Mouse (Mus musculus): ENCODE results near the gene Uhrf1bp1l.
"Not testable (repeated sequence)": the region's sequence is repeated elsewhere in the genome, so short reads cannot be mapped to it uniquely, and the experiment has no call there.

Uhrf1bp1l gene

DNA sequence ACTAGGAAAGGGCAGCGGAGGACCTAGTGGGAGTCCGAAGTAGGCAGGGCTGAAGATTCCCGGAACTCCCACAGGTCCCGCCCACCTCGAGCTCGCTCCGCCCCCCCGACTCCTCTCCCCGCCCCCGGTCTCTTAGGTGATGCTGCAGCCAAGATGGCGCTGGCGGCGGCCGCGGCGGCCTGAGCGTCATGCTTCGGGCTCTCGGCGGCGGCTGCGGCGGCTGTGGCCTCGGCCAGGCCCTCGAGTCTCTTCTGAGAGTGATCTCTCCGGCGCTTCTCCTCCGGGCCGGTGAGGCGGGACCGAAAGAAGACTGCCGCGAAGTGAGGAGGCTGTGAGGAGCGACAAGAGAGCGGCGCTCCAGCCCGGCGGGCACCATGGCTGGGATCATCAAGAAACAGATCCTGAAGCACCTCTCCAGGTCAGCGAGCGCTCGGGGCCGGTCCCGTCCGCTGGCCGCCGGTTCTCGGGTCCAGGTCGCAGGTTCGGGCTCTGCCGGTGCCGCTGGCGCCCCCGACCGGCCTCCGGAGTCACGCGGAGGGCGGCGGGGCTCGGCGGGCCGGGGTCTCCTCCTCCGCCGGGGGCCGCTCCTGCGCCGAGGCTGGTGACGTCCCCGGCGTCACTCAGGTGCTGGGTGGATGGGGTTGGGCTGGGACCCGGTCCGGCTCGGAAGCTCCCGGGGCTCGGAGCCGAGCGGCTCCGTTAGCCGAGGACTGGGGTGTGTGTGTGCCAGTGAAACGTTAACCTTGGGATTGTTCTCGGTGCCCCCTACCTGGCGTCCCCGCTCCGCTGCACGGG lies at the start of gene Uhrf1bp1l:
Uhrf1bp1l (plus strand) TSS at position 121 of the 795 bp plus-strand sequence.
- Histone ChIP-seq H3K36me3 (ENCODE audit: insufficient read depth, low read length) (no peaks in the 10 kb centered on the region), H3K9me3 (ENCODE audit: low read length) (no peaks in the 10 kb centered on the region), H3K27me3 (ENCODE audit: insufficient read depth, low read length) (no peaks in the 10 kb centered on the region), H3K4me3 (replicated peaks; ENCODE audit: low read length) (peak within 1 kb of the TSS; percentile 97), H3K4me1 (replicated peaks; ENCODE audit: low read depth, low read length) (peaks cover 11% of the 10 kb centered on the region)
- TF ChIP-seq NANOG (IDR thresholded peaks at IDR 0.05; ENCODE audit: borderline replicate concordance, low read length) (no peak), POU5F1 (IDR thresholded peaks at IDR 0.05; ENCODE audit: borderline replicate concordance, low read length) (no peak), CTCF (conservative IDR thresholded peaks at IDR 0.05; ENCODE audit: low read length) (no peak)

DNA sequence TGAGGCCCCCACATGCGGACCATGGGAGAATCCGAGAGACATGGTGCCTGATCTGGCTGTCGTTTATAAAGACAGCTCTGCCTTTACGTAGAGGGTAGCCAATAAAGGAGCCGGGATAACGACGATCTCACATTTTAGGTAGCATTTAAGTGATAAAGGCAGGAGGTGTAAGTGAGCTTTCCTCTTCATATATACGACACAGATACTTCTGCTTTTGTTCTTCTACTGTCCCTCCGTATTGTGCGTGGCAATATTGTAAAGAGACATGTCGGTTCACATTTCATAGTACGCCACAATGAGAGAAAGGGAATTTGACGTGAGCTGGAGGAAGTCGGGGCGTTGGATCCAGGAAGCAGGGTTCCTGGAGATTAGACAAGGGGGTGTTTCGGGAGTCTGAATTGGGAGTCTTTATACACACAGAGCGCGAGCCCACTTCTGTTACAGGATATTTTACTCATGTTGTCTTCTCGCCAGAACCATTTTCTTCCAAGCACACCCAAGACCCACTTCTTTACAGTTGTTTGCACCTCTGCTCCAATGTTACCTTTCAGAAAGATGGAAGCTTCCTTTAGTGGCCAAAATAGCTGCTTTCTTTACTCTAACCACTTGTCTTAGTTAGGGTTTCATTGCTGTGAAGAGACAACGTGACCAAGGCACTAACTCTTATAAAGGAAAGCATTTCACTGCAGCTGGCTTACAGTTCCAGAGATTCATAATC lies 49.4 kb upstream of the Uhrf1bp1l start:
- H3K9me3 ChIP-seq (ENCODE audit: low read length) = no peaks in the 10 kb centered on the region
- H3K27me3 ChIP-seq (ENCODE audit: insufficient read depth, low read length) = no peaks in the 10 kb centered on the region
- no peak for TF ChIP-seq CTCF (conservative IDR thresholded peaks at IDR 0.05; ENCODE audit: low read length)
- TF ChIP-seq NANOG (IDR thresholded peaks at IDR 0.05; ENCODE audit: borderline replicate concordance, low read length) = no peak
- no peak for TF ChIP-seq POU5F1 (IDR thresholded peaks at IDR 0.05; ENCODE audit: borderline replicate concordance, low read length)
- H3K4me3 ChIP-seq (replicated peaks; ENCODE audit: low read length) = no peak overlapping the region
- H3K4me1 ChIP-seq (replicated peaks; ENCODE audit: low read depth, low read length) = no peaks in the 10 kb centered on the region
- no peaks in the 10 kb centered on the region for H3K36me3 ChIP-seq (ENCODE audit: insufficient read depth, low read length)

DNA sequence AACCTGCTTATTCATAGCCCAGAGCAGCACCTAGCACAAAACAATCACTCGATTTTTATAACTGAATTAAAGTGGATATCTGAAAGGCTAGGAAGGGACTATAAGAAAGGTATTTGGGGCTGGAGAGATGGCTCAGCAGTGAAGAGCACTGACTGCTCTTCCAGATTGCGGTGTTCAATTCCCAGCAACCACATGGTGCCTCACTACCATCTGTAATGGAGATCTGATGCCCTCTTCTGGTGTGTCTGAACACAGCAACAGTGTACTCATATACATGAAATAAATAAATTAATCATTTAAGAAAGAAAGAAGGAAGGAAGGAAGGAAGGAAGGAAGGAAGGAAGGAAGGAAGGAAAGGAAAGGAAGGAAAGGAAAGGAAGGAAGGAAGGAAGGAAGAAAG lies 48.5 kb upstream of the Uhrf1bp1l start:
- H3K36me3 ChIP-seq (ENCODE audit: insufficient read depth, low read length); H3K4me3 ChIP-seq (replicated peaks; ENCODE audit: low read length); H3K27me3 ChIP-seq (ENCODE audit: insufficient read depth, low read length); H3K4me1 ChIP-seq (replicated peaks; ENCODE audit: low read depth, low read length); H3K9me3 ChIP-seq (ENCODE audit: low read length): not testable (repeated sequence)

DNA sequence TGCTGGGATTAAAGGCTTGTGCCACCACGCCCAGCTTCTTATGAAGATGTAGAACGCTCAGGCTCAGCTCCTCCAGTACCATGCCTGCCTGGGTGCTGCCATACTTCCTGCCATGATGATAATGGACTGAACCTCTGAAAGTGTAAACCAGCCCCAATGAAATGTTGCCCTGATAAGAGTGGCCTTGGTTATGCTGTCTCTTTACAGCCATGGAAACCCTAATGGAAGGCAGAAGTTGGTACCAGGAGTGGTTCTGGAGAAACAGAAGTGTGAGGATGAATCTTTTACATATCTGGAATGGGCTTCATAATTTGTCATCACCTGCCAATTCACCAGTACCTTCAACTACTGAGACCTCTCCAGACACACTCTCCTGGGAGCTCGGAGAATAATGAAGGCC lies 46.8 kb upstream of the Uhrf1bp1l start:
- H3K9me3 ChIP-seq (ENCODE audit: low read length) = no peaks in the 10 kb centered on the region
- peaks cover 4% of the 10 kb centered on the region for H3K4me1 ChIP-seq (replicated peaks; ENCODE audit: low read depth, low read length)
- H3K4me3 ChIP-seq (replicated peaks; ENCODE audit: low read length) = no peak overlapping the region
- H3K36me3 ChIP-seq (ENCODE audit: insufficient read depth, low read length) = no peaks in the 10 kb centered on the region
- H3K27me3 ChIP-seq (ENCODE audit: insufficient read depth, low read length) = no peaks in the 10 kb centered on the region
- no peak for TF ChIP-seq NANOG (IDR thresholded peaks at IDR 0.05; ENCODE audit: borderline replicate concordance, low read length)
- TF ChIP-seq CTCF (conservative IDR thresholded peaks at IDR 0.05; ENCODE audit: low read length) = no peak
- TF ChIP-seq POU5F1 (IDR thresholded peaks at IDR 0.05; ENCODE audit: borderline replicate concordance, low read length) = no peak

DNA sequence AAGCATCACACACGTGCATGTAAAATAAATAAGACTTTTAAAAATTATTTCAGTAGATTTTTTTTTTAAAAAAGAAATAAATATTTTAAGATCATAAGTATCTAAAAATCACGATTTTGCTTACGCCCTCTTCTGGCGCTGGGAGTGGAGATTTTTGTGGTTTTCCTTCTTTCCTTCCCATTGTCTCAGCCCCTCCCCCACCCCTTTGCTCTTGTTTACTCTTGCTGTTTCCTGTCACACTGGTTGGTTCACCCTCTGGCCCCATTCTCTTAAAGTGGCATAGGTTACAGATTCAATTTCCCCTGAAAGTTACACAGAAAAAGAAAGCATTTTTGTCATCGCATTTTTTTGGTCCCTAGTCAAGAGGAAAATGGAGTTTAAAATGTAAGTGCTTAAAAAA lies 41.7 kb upstream of the Uhrf1bp1l start:
- H3K36me3 ChIP-seq (ENCODE audit: insufficient read depth, low read length) = no peaks in the 10 kb centered on the region
- H3K4me1 ChIP-seq (replicated peaks; ENCODE audit: low read depth, low read length) = peaks cover 13% of the 10 kb centered on the region
- H3K4me3 ChIP-seq (replicated peaks; ENCODE audit: low read length) = no peak overlapping the region
- H3K27me3 ChIP-seq (ENCODE audit: insufficient read depth, low read length) = no peaks in the 10 kb centered on the region
- no peaks in the 10 kb centered on the region for H3K9me3 ChIP-seq (ENCODE audit: low read length)
- TF ChIP-seq POU5F1 (IDR thresholded peaks at IDR 0.05; ENCODE audit: borderline replicate concordance, low read length) = no peak

DNA sequence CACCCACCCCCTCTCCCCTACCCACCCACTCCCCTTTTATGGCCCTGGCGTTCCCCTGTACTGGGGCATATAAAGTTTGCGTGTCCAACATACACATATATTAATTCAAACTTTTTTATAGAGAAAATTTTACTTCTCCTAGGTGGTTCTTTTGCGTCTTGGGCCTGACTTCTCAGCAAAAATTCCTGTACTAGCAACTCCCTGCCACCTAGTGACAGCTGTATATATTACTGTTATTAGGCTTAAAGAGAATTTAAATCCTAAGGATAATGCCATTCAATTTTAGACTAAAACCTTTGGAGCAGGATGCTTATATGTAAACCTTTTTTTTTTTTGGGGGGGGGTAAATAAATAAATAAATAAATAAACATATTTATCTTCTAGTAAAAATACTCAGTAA lies 37.4 kb upstream of the Uhrf1bp1l start:
- peaks cover 17% of the 10 kb centered on the region for H3K36me3 ChIP-seq (ENCODE audit: insufficient read depth, low read length)
- TF ChIP-seq NANOG (IDR thresholded peaks at IDR 0.05; ENCODE audit: borderline replicate concordance, low read length) (no peak), CTCF (conservative IDR thresholded peaks at IDR 0.05; ENCODE audit: low read length) (no peak), POU5F1 (IDR thresholded peaks at IDR 0.05; ENCODE audit: borderline replicate concordance, low read length) (no peak)
- H3K4me1 ChIP-seq (replicated peaks; ENCODE audit: low read depth, low read length) = peaks cover 27% of the 10 kb centered on the region
- no peak overlapping the region for H3K4me3 ChIP-seq (replicated peaks; ENCODE audit: low read length)
- no peaks in the 10 kb centered on the region for H3K27me3 ChIP-seq (ENCODE audit: insufficient read depth, low read length)
- H3K9me3 ChIP-seq (ENCODE audit: low read length) = no peaks in the 10 kb centered on the region

DNA sequence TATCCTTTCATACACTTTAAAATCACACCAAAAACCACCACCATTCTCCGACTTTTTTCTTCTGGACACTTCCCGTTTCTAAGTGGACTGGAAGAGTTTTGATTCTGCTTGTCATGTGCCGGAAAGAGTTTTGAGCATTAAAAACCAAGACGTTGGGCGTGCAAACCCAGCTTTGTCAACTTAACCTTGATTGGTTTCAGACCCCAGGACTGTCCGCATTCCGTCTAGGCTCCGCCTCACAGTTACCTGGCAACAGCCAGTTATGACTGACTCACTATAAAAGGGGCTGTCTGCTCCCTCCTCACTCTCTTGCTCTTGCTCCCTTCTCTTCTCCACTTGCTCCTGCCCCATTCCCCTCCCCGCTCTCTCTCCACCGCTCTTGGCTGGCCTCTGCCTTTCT lies 36.1 kb upstream of the Uhrf1bp1l start:
- H3K9me3 ChIP-seq (ENCODE audit: low read length) = no peaks in the 10 kb centered on the region
- no peaks in the 10 kb centered on the region for H3K27me3 ChIP-seq (ENCODE audit: insufficient read depth, low read length)
- H3K4me1 ChIP-seq (replicated peaks; ENCODE audit: low read depth, low read length) = peaks cover 16% of the 10 kb centered on the region
- TF ChIP-seq CTCF (conservative IDR thresholded peaks at IDR 0.05; ENCODE audit: low read length) (no peak), POU5F1 (IDR thresholded peaks at IDR 0.05; ENCODE audit: borderline replicate concordance, low read length) (no peak), NANOG (IDR thresholded peaks at IDR 0.05; ENCODE audit: borderline replicate concordance, low read length) (no peak)
- peaks cover 30% of the 10 kb centered on the region for H3K36me3 ChIP-seq (ENCODE audit: insufficient read depth, low read length)
- 0 out of 2 replicates have a peak overlapping the region, but pooled peaks have one; percentile 23 for H3K4me3 ChIP-seq (replicated peaks; ENCODE audit: low read length)

DNA sequence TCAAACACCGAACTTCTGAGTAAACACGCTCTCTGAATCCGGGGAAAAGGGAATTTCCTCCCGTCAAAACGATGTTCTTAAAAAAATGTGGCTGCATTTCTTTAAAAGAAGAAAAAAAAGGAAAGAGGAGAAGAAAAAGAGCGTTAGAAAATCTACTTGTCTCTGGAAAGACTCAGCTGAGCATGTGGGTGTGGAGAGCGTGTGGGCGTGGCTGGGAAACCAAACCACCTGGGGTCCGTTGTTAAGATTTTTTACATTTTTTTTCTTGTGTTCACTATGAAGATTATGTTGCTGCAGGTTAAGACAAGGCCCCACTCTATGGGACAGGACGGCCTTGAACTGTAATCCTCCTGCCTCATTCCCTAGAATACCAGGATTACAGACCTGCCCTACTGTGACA lies 29.9 kb upstream of the Uhrf1bp1l start:
- no peaks in the 10 kb centered on the region for H3K27me3 ChIP-seq (ENCODE audit: insufficient read depth, low read length)
- peaks cover 11% of the 10 kb centered on the region for H3K4me1 ChIP-seq (replicated peaks; ENCODE audit: low read depth, low read length)
- no peak overlapping the region for H3K4me3 ChIP-seq (replicated peaks; ENCODE audit: low read length)
- TF ChIP-seq POU5F1 (IDR thresholded peaks at IDR 0.05; ENCODE audit: borderline replicate concordance, low read length) = no peak
- no peak for TF ChIP-seq CTCF (conservative IDR thresholded peaks at IDR 0.05; ENCODE audit: low read length)
- TF ChIP-seq NANOG (IDR thresholded peaks at IDR 0.05; ENCODE audit: borderline replicate concordance, low read length) = no peak
- peaks cover 69% of the 10 kb centered on the region for H3K36me3 ChIP-seq (ENCODE audit: insufficient read depth, low read length)
- no peaks in the 10 kb centered on the region for H3K9me3 ChIP-seq (ENCODE audit: low read length)
